Mouse (Mus musculus): ENCODE results near the gene Ucn. TPM values are rescaled to one million over a fixed set of nuclear protein-coding genes. Genes with fewer than 3 reads are reported as not detected.

The Ucn gene
- not detected in 2 replicates for polyA plus RNA-seq (2014; fragmentation: Nextera tagmentation; extraction: Ambion mirVana)

- H3K27ac ChIP-seq, result no peak within 1 kb of the TSS
- no peak for ATAC-seq (ENCODE audit: low FRiP score)
- 0 out of 2 replicates have a peak, but pooled peaks cover 13% of the 10 kb centered on the region for H3K36me3 ChIP-seq (replicated peaks; ENCODE audit: control insufficient read depth, insufficient read depth)
- no peaks in the 10 kb centered on the region; the same call in none of the 2 replicates for H3K4me1 ChIP-seq (replicated peaks; ENCODE audit: control insufficient read depth, insufficient read depth, low read length)
- peak within 1 kb of the TSS; percentile 28 for H3K4me3 ChIP-seq (replicated peaks; ENCODE audit: low read length)
- 2% methylated on average over 52 of the region's 52 CpGs for WGBS
- peaks cover 67% of the 10 kb centered on the region for H3K27me3 ChIP-seq (ENCODE audit: control insufficient read depth, insufficient read depth, low read length)
- H3K4me2 ChIP-seq (replicated peaks), result peak within 1 kb of the TSS; percentile 59
- peak within 1 kb of the TSS; percentile 39 for H3K9ac ChIP-seq
- DNase-seq (ENCODE audit: low spot score), result no peak
- no peaks in the 10 kb centered on the region for H3K9me3 ChIP-seq (ENCODE audit: control insufficient read depth, low read length)
Measured at GRCm38 (mm10) chr5:31138241-31138967, at the start of gene Ucn. Gene Ucn, minus strand, starts transcription at chr5:31138829.

GRCm38 (mm10) chr5:31183678-31184077 is 45.0 kb upstream of the Ucn start:
- H3K36me3 ChIP-seq (replicated peaks; ENCODE audit: control insufficient read depth, insufficient read depth), result peaks cover 20% of the 10 kb centered on the region
- DNase-seq (ENCODE audit: low spot score) (no peak), ATAC-seq (ENCODE audit: low FRiP score) (no peak)
- no peaks in the 10 kb centered on the region for H3K9me3 ChIP-seq (ENCODE audit: control insufficient read depth, low read length)
- H3K4me3 ChIP-seq (replicated peaks; ENCODE audit: low read length), result no peak overlapping the region
- H3K27ac ChIP-seq, result no peak overlapping the region
- H3K9ac ChIP-seq, result no peak overlapping the region
- 62% methylated on average over 4 of the region's 4 CpGs for whole genome bisulfite sequencing
- H3K27me3 ChIP-seq (ENCODE audit: control insufficient read depth, insufficient read depth, low read length), result no peaks in the 10 kb centered on the region
- H3K4me1 ChIP-seq (replicated peaks; ENCODE audit: control insufficient read depth, insufficient read depth, low read length), result peaks cover 10% of the 10 kb centered on the region
- H3K4me2 ChIP-seq (replicated peaks), result no peak overlapping the region

GRCm38 (mm10) chr5:31181183-31181770 is 42.6 kb upstream of the Ucn start:
- no peak overlapping the region; the same call in 1 of the 2 replicates for H3K4me2 ChIP-seq (replicated peaks)
- ATAC-seq (ENCODE audit: low FRiP score), result no peak

GRCm38 (mm10) chr5:31179766-31180630 is 41.4 kb upstream of the Ucn start, which contains the start of the genes Gm29609 and Gtf3c2:
Gene Gm29609, minus strand, starts transcription at chr5:31179911.
Gene Gtf3c2, minus strand, starts transcription at chr5:31180144.
- H3K4me2 ChIP-seq (replicated peaks), result peak within 1 kb of the TSS; percentile 96
- H3K36me3 ChIP-seq (replicated peaks; ENCODE audit: control insufficient read depth, insufficient read depth), result 0 out of 2 replicates have a peak, but pooled peaks cover 7% of the 10 kb centered on the region
- WGBS, result under 1% methylated on average over 59 of the region's 59 CpGs
- H3K27me3 ChIP-seq (ENCODE audit: control insufficient read depth, insufficient read depth, low read length), result no peaks in the 10 kb centered on the region
- ATAC-seq (ENCODE audit: low FRiP score) (peak; percentile 97), DNase-seq (ENCODE audit: low spot score) (peak; percentile 99)
- peak within 1 kb of the TSS; percentile 90 for H3K27ac ChIP-seq
- peak within 1 kb of the TSS; percentile 78 for H3K4me3 ChIP-seq (replicated peaks; ENCODE audit: low read length)
- H3K9ac ChIP-seq, result peak within 1 kb of the TSS; percentile 66
- H3K9me3 ChIP-seq (ENCODE audit: control insufficient read depth, low read length), result no peaks in the 10 kb centered on the region
- H3K4me1 ChIP-seq (replicated peaks; ENCODE audit: control insufficient read depth, insufficient read depth, low read length), result peaks cover 11% of the 10 kb centered on the region

More at GRCm38 (mm10) chr5:31181183-31181770, 42.6 kb upstream of the Ucn start:
- H3K27ac ChIP-seq, result peak overlapping the region; percentile 90; the same call in 1 of the 2 replicates
- no peaks in the 10 kb centered on the region for H3K9me3 ChIP-seq (ENCODE audit: control insufficient read depth, low read length)
- WGBS, result 94% methylated on average over 9 of the region's 9 CpGs
- DNase-seq (ENCODE audit: low spot score), result no peak
- 0 out of 2 replicates have a peak, but pooled peaks cover 7% of the 10 kb centered on the region for H3K36me3 ChIP-seq (replicated peaks; ENCODE audit: control insufficient read depth, insufficient read depth)
- H3K4me3 ChIP-seq (replicated peaks; ENCODE audit: low read length), result 0 out of 2 replicates have a peak overlapping the region, but pooled peaks have one; percentile 78
- no peaks in the 10 kb centered on the region for H3K27me3 ChIP-seq (ENCODE audit: control insufficient read depth, insufficient read depth, low read length)
- no peak overlapping the region for H3K9ac ChIP-seq
- peaks cover 11% of the 10 kb centered on the region for H3K4me1 ChIP-seq (replicated peaks; ENCODE audit: control insufficient read depth, insufficient read depth, low read length)

- Histone ChIP-seq H3K4me3 (replicated peaks; ENCODE audit: low read length) (peak overlapping the region; percentile 78), H3K9ac (peak overlapping the region; percentile 66), H3K4me1 (replicated peaks; ENCODE audit: control insufficient read depth, insufficient read depth, low read length) (peaks cover 11% of the 10 kb centered on the region), H3K27ac (peak overlapping the region; percentile 90), H3K27me3 (ENCODE audit: control insufficient read depth, insufficient read depth, low read length) (no peaks in the 10 kb centered on the region), H3K4me2 (replicated peaks) (peak overlapping the region; percentile 96), H3K36me3 (replicated peaks; ENCODE audit: control insufficient read depth, insufficient read depth) (peaks cover 13% of the 10 kb centered on the region), H3K9me3 (ENCODE audit: control insufficient read depth, low read length) (no peaks in the 10 kb centered on the region)
- WGBS, result 0% methylated on average over 25 of the region's 25 CpGs
- DNase-seq (ENCODE audit: low spot score), result no peak
- peak; percentile 76 for ATAC-seq (ENCODE audit: low FRiP score)
Measured at GRCm38 (mm10) chr5:31179301-31179765, 40.7 kb upstream of the Ucn start.

GRCm38 (mm10) chr5:31168630-31169029 is 30.0 kb upstream of the Ucn start:
- H3K9ac ChIP-seq, result no peak overlapping the region
- 92% methylated on average over 4 of the region's 4 CpGs for WGBS

GRCm38 (mm10) chr5:31164878-31165277 is 26.2 kb upstream of the Ucn start:
- Histone ChIP-seq H3K4me1 (replicated peaks; ENCODE audit: control insufficient read depth, insufficient read depth, low read length) (no peaks in the 10 kb centered on the region), H3K4me2 (replicated peaks) (no peak overlapping the region), H3K9me3 (ENCODE audit: control insufficient read depth, low read length) (no peaks in the 10 kb centered on the region), H3K36me3 (replicated peaks; ENCODE audit: control insufficient read depth, insufficient read depth) (peaks cover 100% of the 10 kb centered on the region), H3K27ac (no peak overlapping the region), H3K9ac (no peak overlapping the region), H3K4me3 (replicated peaks; ENCODE audit: low read length) (no peak overlapping the region), H3K27me3 (ENCODE audit: control insufficient read depth, insufficient read depth, low read length) (no peaks in the 10 kb centered on the region)
- no peak for DNase-seq (ENCODE audit: low spot score)
- ATAC-seq (ENCODE audit: low FRiP score), result no peak
- 89% methylated on average over 1 of the region's 1 CpGs for WGBS

More at GRCm38 (mm10) chr5:31168630-31169029, 30.0 kb upstream of the Ucn start:
- no peaks in the 10 kb centered on the region for H3K27me3 ChIP-seq (ENCODE audit: control insufficient read depth, insufficient read depth, low read length)
- peaks cover 98% of the 10 kb centered on the region for H3K36me3 ChIP-seq (replicated peaks; ENCODE audit: control insufficient read depth, insufficient read depth)
- no peak overlapping the region for H3K4me3 ChIP-seq (replicated peaks; ENCODE audit: low read length)
- H3K9me3 ChIP-seq (ENCODE audit: control insufficient read depth, low read length), result no peaks in the 10 kb centered on the region
- ATAC-seq (ENCODE audit: low FRiP score), result no peak
- no peak overlapping the region for H3K4me2 ChIP-seq (replicated peaks)
- no peak for DNase-seq (ENCODE audit: low spot score)
- H3K27ac ChIP-seq, result no peak overlapping the region
- no peaks in the 10 kb centered on the region for H3K4me1 ChIP-seq (replicated peaks; ENCODE audit: control insufficient read depth, insufficient read depth, low read length)

GRCm38 (mm10) chr5:31162462-31162861 is 23.8 kb upstream of the Ucn start:
- no peaks in the 10 kb centered on the region for H3K9me3 ChIP-seq (ENCODE audit: control insufficient read depth, low read length)

More at GRCm38 (mm10) chr5:31162462-31162861, 23.8 kb upstream of the Ucn start:
- DNase-seq (ENCODE audit: low spot score) (no peak), ATAC-seq (ENCODE audit: low FRiP score) (no peak)
- H3K9ac ChIP-seq, result no peak overlapping the region
- no peaks in the 10 kb centered on the region for H3K27me3 ChIP-seq (ENCODE audit: control insufficient read depth, insufficient read depth, low read length)
- H3K4me3 ChIP-seq (replicated peaks; ENCODE audit: low read length), result no peak overlapping the region
- peaks cover 100% of the 10 kb centered on the region for H3K36me3 ChIP-seq (replicated peaks; ENCODE audit: control insufficient read depth, insufficient read depth)
- H3K27ac ChIP-seq, result no peak overlapping the region
- no peak overlapping the region for H3K4me2 ChIP-seq (replicated peaks)
- no peaks in the 10 kb centered on the region for H3K4me1 ChIP-seq (replicated peaks; ENCODE audit: control insufficient read depth, insufficient read depth, low read length)
